Mouse (Mus musculus): Measurements from ENCODE around the gene Cux1. TPM values are rescaled to one million over a fixed set of nuclear protein-coding genes. Genes with fewer than 3 reads are reported as not detected.

Gene Cux1
- polyA plus RNA-seq, 1 experiment = 126 TPM

- no peaks in the 10 kb centered on the region for H3K27me3 ChIP-seq (replicated peaks; ENCODE audit: control insufficient read depth, insufficient read depth, low read length)
- WGBS = under 1% methylated on average over 36 of the region's 36 CpGs
- H3K4me3 ChIP-seq (ENCODE audit: insufficient read depth, low read depth, low read length) = peak overlapping the region; percentile 100
- H3K4me1 ChIP-seq (ENCODE audit: control insufficient read depth, insufficient read depth, low read length) = peaks cover 14% of the 10 kb centered on the region
- DNase-seq = peak; percentile 49
- no peaks in the 10 kb centered on the region for H3K36me3 ChIP-seq (ENCODE audit: control insufficient read depth, insufficient read depth, low read length)
- no peak overlapping the region for H3K27ac ChIP-seq (ENCODE audit: insufficient read depth, low read depth, low read length)
- TF ChIP-seq CTCF (conservative IDR thresholded peaks at IDR 0.05; ENCODE audit: insufficient read depth, insufficient read length, low read depth, low read length) (no peak), POLR2A (IDR thresholded peaks at IDR 0.05; ENCODE audit: low read depth, low read length) (no peak)
Measured at GRCm38 (mm10) chr5:136568026-136568765, 906 bp upstream of the Cux1 start.

- H3K27me3 ChIP-seq (replicated peaks; ENCODE audit: control insufficient read depth, insufficient read depth, low read length) = no peaks in the 10 kb centered on the region
- TF ChIP-seq CTCF (conservative IDR thresholded peaks at IDR 0.05; ENCODE audit: insufficient read depth, insufficient read length, low read depth, low read length) = no peak
- H3K36me3 ChIP-seq (ENCODE audit: control insufficient read depth, insufficient read depth, low read length) = no peaks in the 10 kb centered on the region
- peak overlapping the region; percentile 98 for H3K27ac ChIP-seq (ENCODE audit: insufficient read depth, low read depth, low read length)
- under 1% methylated on average over 31 of the region's 31 CpGs for WGBS
- peak; percentile 24 for DNase-seq
- H3K4me3 ChIP-seq (ENCODE audit: insufficient read depth, low read depth, low read length) = peak overlapping the region; percentile 100
- peaks cover 16% of the 10 kb centered on the region for H3K4me1 ChIP-seq (ENCODE audit: control insufficient read depth, insufficient read depth, low read length)
Measured at GRCm38 (mm10) chr5:136566812-136567175, 496 bp downstream of the Cux1 start.

DNA sequence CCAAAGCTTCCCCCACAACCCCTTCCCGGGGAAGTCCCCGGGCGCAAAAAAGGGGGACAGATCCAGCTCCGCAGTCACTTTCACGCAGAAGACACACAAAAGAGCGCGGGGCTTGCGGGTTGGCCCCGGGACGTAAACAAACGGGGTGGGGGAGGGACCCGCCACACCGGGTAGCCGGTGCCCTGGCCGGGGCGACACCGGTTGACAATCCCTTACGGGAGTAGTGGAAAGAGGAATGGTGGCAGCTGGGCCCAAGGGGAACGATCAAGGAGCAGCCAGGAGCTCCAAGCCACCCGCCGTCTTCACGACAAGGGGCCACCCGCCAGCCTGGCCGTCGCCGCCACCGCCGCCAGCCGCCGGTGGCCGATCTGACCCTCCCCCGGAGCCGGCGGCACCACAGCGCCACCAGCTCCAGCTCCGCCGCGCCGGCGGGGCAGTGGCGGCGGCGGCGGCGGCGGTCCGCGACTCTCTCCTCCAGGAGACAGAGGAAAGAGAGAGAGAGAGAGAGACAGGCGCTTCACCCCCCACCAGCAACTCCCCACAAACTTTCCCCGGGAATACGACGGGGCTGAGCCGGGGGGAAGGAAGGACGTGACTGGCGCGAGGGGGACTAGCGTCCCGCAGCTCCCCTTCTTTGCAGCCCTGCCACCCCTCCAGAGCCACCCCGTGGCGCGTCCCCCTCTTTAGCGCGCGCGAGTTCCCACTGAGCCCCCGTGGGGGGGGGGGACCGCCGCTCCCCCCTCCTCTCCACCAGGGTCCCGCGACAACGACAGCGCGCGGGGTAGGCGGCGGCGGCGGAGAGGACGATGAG is 1.1 kb downstream of the Cux1 start:
- H3K27ac ChIP-seq (ENCODE audit: insufficient read depth, low read depth, low read length) = peak overlapping the region; percentile 98
- under 1% methylated on average over 62 of the region's 79 CpGs for WGBS
- H3K27me3 ChIP-seq (replicated peaks; ENCODE audit: control insufficient read depth, insufficient read depth, low read length) = no peaks in the 10 kb centered on the region
- H3K4me3 ChIP-seq (ENCODE audit: insufficient read depth, low read depth, low read length) = peak overlapping the region; percentile 100
- DNase-seq = peak; percentile 74
- no peaks in the 10 kb centered on the region for H3K36me3 ChIP-seq (ENCODE audit: control insufficient read depth, insufficient read depth, low read length)
- peaks cover 18% of the 10 kb centered on the region for H3K4me1 ChIP-seq (ENCODE audit: control insufficient read depth, insufficient read depth, low read length)
- 0 out of 2 replicates have a peak, but pooled peaks have one; percentile 2 for TF ChIP-seq CTCF (conservative IDR thresholded peaks at IDR 0.05; ENCODE audit: insufficient read depth, insufficient read length, low read depth, low read length)
- TF ChIP-seq POLR2A (IDR thresholded peaks at IDR 0.05; ENCODE audit: low read depth, low read length) = no peak

GRCm38 (mm10) chr5:136565311-136565811 is 1.9 kb downstream of the Cux1 start:
- H3K4me1 ChIP-seq (ENCODE audit: control insufficient read depth, insufficient read depth, low read length) = peaks cover 21% of the 10 kb centered on the region
- 1% methylated on average over 32 of the region's 32 CpGs for WGBS
- DNase-seq = no peak
- peak overlapping the region; percentile 100 for H3K4me3 ChIP-seq (ENCODE audit: insufficient read depth, low read depth, low read length)
- no peak for TF ChIP-seq POLR2A (IDR thresholded peaks at IDR 0.05; ENCODE audit: low read depth, low read length)
- TF ChIP-seq CTCF (conservative IDR thresholded peaks at IDR 0.05; ENCODE audit: insufficient read depth, insufficient read length, low read depth, low read length) = no peak
- H3K27me3 ChIP-seq (replicated peaks; ENCODE audit: control insufficient read depth, insufficient read depth, low read length) = no peaks in the 10 kb centered on the region
- H3K27ac ChIP-seq (ENCODE audit: insufficient read depth, low read depth, low read length) = peak overlapping the region; percentile 98
- no peaks in the 10 kb centered on the region for H3K36me3 ChIP-seq (ENCODE audit: control insufficient read depth, insufficient read depth, low read length)

GRCm38 (mm10) chr5:136564613-136565299 is 2.5 kb downstream of the Cux1 start:
- Histone ChIP-seq H3K4me3 (ENCODE audit: insufficient read depth, low read depth, low read length) (peak overlapping the region; percentile 100), H3K4me1 (ENCODE audit: control insufficient read depth, insufficient read depth, low read length) (peaks cover 22% of the 10 kb centered on the region), H3K27me3 (replicated peaks; ENCODE audit: control insufficient read depth, insufficient read depth, low read length) (no peaks in the 10 kb centered on the region), H3K27ac (ENCODE audit: insufficient read depth, low read depth, low read length) (peak overlapping the region; percentile 98), H3K36me3 (ENCODE audit: control insufficient read depth, insufficient read depth, low read length) (no peaks in the 10 kb centered on the region)
- DNase-seq = peak; percentile 81
- 38% methylated on average over 11 of the region's 11 CpGs for WGBS
- TF ChIP-seq CTCF (conservative IDR thresholded peaks at IDR 0.05; ENCODE audit: insufficient read depth, insufficient read length, low read depth, low read length) (no peak), POLR2A (IDR thresholded peaks at IDR 0.05; ENCODE audit: low read depth, low read length) (no peak)

DNA sequence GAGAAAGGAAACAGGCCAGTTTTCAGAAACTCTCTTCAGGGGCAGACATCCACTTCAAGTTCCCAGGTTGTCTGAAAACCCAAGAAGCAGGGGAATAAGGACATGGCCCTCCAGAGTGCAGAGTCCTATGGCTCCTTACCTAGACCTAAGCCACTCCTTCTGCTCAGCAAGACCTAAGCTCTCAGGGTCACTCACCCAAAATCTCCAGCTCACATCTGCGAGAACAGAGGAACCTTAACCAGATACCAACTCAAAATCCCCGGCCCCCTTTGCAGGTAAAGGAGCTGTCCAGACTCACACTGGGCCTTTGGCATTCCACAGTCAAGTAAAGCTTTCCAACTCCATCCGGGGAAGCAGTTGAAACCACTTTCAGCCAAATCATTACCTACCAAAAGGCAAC is 3.3 kb downstream of the Cux1 start:
- H3K4me3 ChIP-seq (ENCODE audit: insufficient read depth, low read depth, low read length) = no peak overlapping the region; the same call in 1 of the 2 replicates
- H3K4me1 ChIP-seq (ENCODE audit: control insufficient read depth, insufficient read depth, low read length) = peaks cover 25% of the 10 kb centered on the region
- peak overlapping the region; percentile 57; the same call in 1 of the 2 replicates for H3K27ac ChIP-seq (ENCODE audit: insufficient read depth, low read depth, low read length)
- DNase-seq = no peak
- no peaks in the 10 kb centered on the region for H3K36me3 ChIP-seq (ENCODE audit: control insufficient read depth, insufficient read depth, low read length)
- WGBS = 44% methylated on average over 3 of the region's 3 CpGs
- TF ChIP-seq CTCF (conservative IDR thresholded peaks at IDR 0.05; ENCODE audit: insufficient read depth, insufficient read length, low read depth, low read length) (no peak), POLR2A (IDR thresholded peaks at IDR 0.05; ENCODE audit: low read depth, low read length) (no peak)
- H3K27me3 ChIP-seq (replicated peaks; ENCODE audit: control insufficient read depth, insufficient read depth, low read length) = no peaks in the 10 kb centered on the region
